Mouse (Mus musculus): ENCODE measurements around the gene Cryba1. TPM values are rescaled to one million over a fixed set of nuclear protein-coding genes. Genes with fewer than 3 reads are reported as not detected.
"Not testable (repeated sequence)": the region's sequence is repeated elsewhere in the genome, so short reads cannot be mapped to it uniquely, and the experiment has no call there.

The Cryba1 gene
- polyA plus RNA-seq, 1 experiment from 2014 or later, result 2.7 TPM

DNA sequence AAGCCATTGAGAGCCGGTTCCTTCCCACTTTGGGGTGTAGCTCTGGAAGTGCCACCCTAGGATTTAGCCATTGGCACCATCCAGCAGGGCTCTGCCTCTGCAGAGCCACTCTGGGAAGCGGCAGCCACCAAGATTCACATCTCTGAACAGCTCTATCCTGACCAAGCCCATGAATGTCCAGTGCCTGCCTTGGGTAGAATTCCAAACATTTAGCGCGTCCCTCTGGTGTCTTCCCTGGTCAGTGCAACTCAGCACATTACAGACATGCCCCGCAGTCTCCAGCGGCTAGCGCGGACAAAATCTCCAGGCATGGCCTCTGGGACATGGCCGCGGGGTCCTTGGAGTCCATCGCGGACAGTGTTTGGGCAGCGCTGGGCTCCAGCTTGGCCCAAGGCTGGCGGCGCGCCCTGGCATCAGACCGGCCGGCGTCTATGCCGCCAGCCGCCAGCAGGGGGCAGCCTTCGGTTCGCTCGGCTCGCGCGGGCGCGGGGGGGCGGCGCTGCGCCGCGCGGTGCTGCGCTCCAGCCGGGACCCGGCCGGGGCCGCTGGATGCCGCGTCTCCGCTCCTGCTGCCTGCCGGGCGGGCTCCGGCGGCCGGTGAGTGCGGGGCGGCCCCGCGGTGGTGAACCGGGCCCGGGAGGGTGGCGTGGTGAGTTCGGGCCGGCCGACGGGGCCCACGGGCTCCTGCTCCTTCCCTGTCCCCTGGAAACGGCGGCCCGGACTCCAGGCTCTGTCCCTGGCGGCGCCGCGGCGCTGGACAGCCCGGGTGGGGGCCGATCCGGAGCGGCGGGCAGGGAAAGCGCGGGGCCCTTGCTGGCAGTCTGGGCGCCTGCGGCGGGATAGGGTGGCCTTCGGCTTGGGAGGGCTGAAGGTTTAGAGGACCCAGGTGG lies 37.9 kb upstream of the Cryba1 start, which contains the start of gene Myo18a:
Gene Myo18a (plus strand): TSS at position 464 of the 890 bp plus-strand sequence.
- Histone ChIP-seq H3K4me3 (ENCODE audit: low read depth, low read length) (peak within 1 kb of the TSS; percentile 92), H3K27ac (ENCODE audit: low read depth, low read length) (peak within 1 kb of the TSS; percentile 93), H3K36me3 (ENCODE audit: control insufficient read depth, insufficient read depth, low read length) (no peaks in the 10 kb centered on the region), H3K4me2 (replicated peaks; ENCODE audit: low read depth, low read length) (peak within 1 kb of the TSS; percentile 89), H3K9me3 (ENCODE audit: control insufficient read depth, low read length) (no peaks in the 10 kb centered on the region), H3K9ac (ENCODE audit: low read depth, low read length) (peak within 1 kb of the TSS; percentile 99), H3K4me1 (replicated peaks; ENCODE audit: control insufficient read depth, insufficient read depth, low read length) (peaks cover 16% of the 10 kb centered on the region), H3K27me3 (ENCODE audit: control insufficient read depth, insufficient read depth, low read length) (no peaks in the 10 kb centered on the region; the same call in 1 of the 2 replicates)
- WGBS, result 3% methylated on average over 52 of the region's 79 CpGs
- DNase-seq (ENCODE audit: low spot score), result peak; percentile 97
- ATAC-seq (ENCODE audit: low FRiP score), result peak; percentile 85

DNA sequence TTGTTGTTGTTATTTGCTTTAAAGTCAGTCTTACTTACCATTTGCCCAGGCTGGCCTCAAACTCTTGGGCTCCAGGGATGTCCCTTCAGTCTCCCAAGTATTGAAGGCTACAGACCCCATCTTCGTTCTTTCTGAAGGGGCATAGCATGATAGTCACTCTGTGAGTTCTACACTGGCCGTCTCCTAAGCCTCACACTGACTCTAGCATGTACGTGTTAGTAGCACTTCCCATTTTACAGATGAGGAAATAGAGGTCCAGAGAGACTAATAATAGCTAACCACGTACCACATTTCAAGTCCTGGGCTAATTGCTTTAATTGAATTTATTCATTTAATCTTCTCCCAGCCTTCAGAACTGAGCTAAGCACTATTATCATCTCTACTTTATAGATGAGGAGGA lies 34.9 kb upstream of the Cryba1 start:
- peaks cover 5% of the 10 kb centered on the region; the same call in 1 of the 2 replicates for H3K4me1 ChIP-seq (replicated peaks; ENCODE audit: control insufficient read depth, insufficient read depth, low read length)
- H3K4me2 ChIP-seq (replicated peaks; ENCODE audit: low read depth, low read length), result no peak overlapping the region
- H3K4me3 ChIP-seq (ENCODE audit: low read depth, low read length), result no peak overlapping the region
- no peak for ATAC-seq (ENCODE audit: low FRiP score)
- no peak overlapping the region for H3K9ac ChIP-seq (ENCODE audit: low read depth, low read length)
- H3K27ac ChIP-seq (ENCODE audit: low read depth, low read length), result no peak overlapping the region
- H3K36me3 ChIP-seq (ENCODE audit: control insufficient read depth, insufficient read depth, low read length), result no peaks in the 10 kb centered on the region
- no peaks in the 10 kb centered on the region; the same call in 1 of the 2 replicates for H3K27me3 ChIP-seq (ENCODE audit: control insufficient read depth, insufficient read depth, low read length)
- 85% methylated on average over 4 of the region's 4 CpGs for WGBS
- no peak for DNase-seq (ENCODE audit: low spot score)
- H3K9me3 ChIP-seq (ENCODE audit: control insufficient read depth, low read length), result no peaks in the 10 kb centered on the region

DNA sequence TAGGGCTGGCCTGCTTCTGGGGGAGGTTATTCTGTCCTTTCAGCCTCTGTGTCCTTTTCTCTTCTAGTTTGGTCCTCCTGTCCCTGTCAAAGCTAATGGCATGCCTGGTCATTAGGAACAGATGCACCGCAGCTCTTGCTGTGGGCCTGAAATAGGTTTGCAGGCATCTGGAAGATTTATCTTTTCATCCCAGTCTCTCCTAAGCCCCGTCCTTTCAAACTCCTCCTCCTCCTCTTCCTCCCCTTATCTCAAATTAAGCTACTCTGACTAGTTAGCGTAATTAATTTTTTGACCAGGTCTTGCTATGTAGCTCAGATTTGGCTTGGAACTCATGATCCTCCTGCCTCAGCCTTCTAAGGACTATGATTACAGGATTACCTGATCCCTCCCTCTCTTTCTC lies 28.4 kb upstream of the Cryba1 start:
- no peaks in the 10 kb centered on the region for H3K27me3 ChIP-seq (ENCODE audit: control insufficient read depth, insufficient read depth, low read length)
- ATAC-seq (ENCODE audit: low FRiP score), result no peak
- H3K9ac ChIP-seq (ENCODE audit: low read depth, low read length), result no peak overlapping the region
- no peaks in the 10 kb centered on the region for H3K4me1 ChIP-seq (replicated peaks; ENCODE audit: control insufficient read depth, insufficient read depth, low read length)
- no peak overlapping the region for H3K4me2 ChIP-seq (replicated peaks; ENCODE audit: low read depth, low read length)
- H3K4me3 ChIP-seq (ENCODE audit: low read depth, low read length), result no peak overlapping the region
- H3K27ac ChIP-seq (ENCODE audit: low read depth, low read length), result no peak overlapping the region
- H3K36me3 ChIP-seq (ENCODE audit: control insufficient read depth, insufficient read depth, low read length), result no peaks in the 10 kb centered on the region
- no peaks in the 10 kb centered on the region for H3K9me3 ChIP-seq (ENCODE audit: control insufficient read depth, low read length)
- no peak for DNase-seq (ENCODE audit: low spot score)
- 81% methylated on average over 3 of the region's 3 CpGs for WGBS

DNA sequence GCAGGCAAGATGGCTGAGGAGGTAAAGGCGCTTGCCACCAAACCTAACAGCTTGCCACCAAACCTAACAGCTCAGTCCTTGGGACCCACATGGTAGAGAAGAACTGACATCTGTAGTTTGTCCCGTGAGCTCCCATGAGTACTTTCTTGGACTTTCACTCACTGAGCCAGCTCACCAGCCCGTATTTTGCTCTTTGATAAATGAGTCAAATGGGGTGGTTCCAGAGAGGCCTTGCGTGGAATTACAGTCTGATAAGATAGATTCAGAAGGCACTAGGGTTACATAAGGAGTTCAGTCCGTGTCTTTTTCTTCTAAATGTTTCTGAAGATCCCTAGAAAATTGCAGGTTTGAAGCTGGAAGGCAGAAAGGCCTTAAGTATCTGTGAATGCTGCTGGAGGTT lies 27.4 kb upstream of the Cryba1 start:
- Histone ChIP-seq H3K27ac (ENCODE audit: low read depth, low read length) (no peak overlapping the region), H3K9me3 (ENCODE audit: control insufficient read depth, low read length) (no peaks in the 10 kb centered on the region), H3K4me3 (ENCODE audit: low read depth, low read length) (no peak overlapping the region), H3K4me2 (replicated peaks; ENCODE audit: low read depth, low read length) (no peak overlapping the region), H3K36me3 (ENCODE audit: control insufficient read depth, insufficient read depth, low read length) (no peaks in the 10 kb centered on the region), H3K4me1 (replicated peaks; ENCODE audit: control insufficient read depth, insufficient read depth, low read length) (no peaks in the 10 kb centered on the region), H3K9ac (ENCODE audit: low read depth, low read length) (no peak overlapping the region), H3K27me3 (ENCODE audit: control insufficient read depth, insufficient read depth, low read length) (no peaks in the 10 kb centered on the region)
- 83% methylated on average over 5 of the region's 5 CpGs for WGBS
- DNase-seq (ENCODE audit: low spot score), result no peak
- ATAC-seq (ENCODE audit: low FRiP score), result no peak

DNA sequence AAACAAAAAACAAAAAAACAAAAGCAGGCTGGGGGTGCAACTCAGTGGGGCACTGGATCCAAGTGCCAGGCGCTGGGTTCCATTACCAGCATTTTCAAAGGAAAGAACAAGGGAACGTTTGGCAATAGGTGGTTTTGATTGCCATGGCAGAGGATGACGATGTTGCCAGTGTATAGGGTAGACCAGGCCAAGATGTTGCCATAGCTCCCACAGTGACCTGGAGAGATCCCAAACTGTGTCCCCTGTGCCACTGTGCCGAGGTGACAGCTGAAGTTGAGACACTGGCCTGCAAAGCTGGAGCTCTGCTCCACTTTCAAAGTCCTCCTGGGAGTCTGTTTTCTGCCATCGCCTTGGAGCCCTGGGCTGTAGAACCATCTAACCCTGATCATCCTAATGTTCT lies 23.9 kb upstream of the Cryba1 start:
- Histone ChIP-seq H3K4me1 (replicated peaks; ENCODE audit: control insufficient read depth, insufficient read depth, low read length) (no peaks in the 10 kb centered on the region), H3K27me3 (ENCODE audit: control insufficient read depth, insufficient read depth, low read length) (no peaks in the 10 kb centered on the region), H3K27ac (ENCODE audit: low read depth, low read length) (no peak overlapping the region), H3K9me3 (ENCODE audit: control insufficient read depth, low read length) (no peaks in the 10 kb centered on the region), H3K4me2 (replicated peaks; ENCODE audit: low read depth, low read length) (no peak overlapping the region), H3K9ac (ENCODE audit: low read depth, low read length) (no peak overlapping the region), H3K4me3 (ENCODE audit: low read depth, low read length) (no peak overlapping the region), H3K36me3 (ENCODE audit: control insufficient read depth, insufficient read depth, low read length) (no peaks in the 10 kb centered on the region)
- ATAC-seq (ENCODE audit: low FRiP score) (no peak), DNase-seq (ENCODE audit: low spot score) (no peak)
- 88% methylated on average over 5 of the region's 5 CpGs for WGBS

DNA sequence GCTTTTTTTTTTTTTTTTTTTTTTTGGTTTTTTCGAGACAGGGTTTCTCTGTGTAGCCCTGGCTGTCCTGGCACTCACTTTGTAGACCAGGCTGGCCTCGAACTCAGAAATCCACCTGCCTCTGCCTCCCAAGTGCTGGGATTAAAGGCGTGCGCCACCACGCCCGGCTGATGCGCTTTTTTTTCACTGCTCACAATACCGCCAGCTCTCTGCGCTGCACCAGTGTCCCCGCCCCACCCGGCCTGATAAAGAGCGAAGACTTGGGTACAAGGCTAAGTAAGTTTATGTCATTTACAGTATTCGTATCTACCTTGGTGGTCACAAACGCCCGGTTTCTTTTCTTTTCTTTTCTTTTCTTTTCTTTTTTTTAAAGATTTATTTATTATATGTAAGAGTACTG lies 22.0 kb upstream of the Cryba1 start:
- not testable (repeated sequence) for H3K4me3 ChIP-seq (ENCODE audit: low read depth, low read length); ATAC-seq (ENCODE audit: low FRiP score); H3K27me3 ChIP-seq (ENCODE audit: control insufficient read depth, insufficient read depth, low read length); DNase-seq (ENCODE audit: low spot score); H3K9ac ChIP-seq (ENCODE audit: low read depth, low read length); H3K36me3 ChIP-seq (ENCODE audit: control insufficient read depth, insufficient read depth, low read length); H3K9me3 ChIP-seq (ENCODE audit: control insufficient read depth, low read length); H3K4me2 ChIP-seq (replicated peaks; ENCODE audit: low read depth, low read length); H3K27ac ChIP-seq (ENCODE audit: low read depth, low read length); H3K4me1 ChIP-seq (replicated peaks; ENCODE audit: control insufficient read depth, insufficient read depth, low read length)
- 98% methylated on average over 13 of the region's 15 CpGs for WGBS

DNA sequence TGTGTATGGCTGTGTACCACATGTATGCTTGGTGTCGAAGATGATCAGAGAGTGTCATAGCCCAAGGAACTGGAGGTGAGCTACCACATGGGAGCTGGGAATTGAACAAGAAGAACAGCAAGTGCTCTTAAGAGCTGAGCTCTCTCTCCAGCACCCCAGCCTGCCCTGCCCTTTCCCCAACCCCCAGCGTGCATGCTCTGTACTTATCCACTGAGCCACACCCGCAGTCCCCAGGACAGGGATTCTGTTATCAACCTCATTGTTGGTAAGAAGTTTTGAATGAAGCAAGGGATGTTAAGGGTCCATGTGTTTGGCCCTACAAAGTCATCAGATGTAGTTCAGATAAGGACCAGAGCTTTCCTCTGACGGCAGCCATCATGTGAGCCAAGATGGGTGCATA lies 21.6 kb upstream of the Cryba1 start:
- 84% methylated on average over 4 of the region's 4 CpGs for WGBS
- H3K27ac ChIP-seq (ENCODE audit: low read depth, low read length), result no peak overlapping the region
- no peak overlapping the region for H3K4me2 ChIP-seq (replicated peaks; ENCODE audit: low read depth, low read length)
- H3K27me3 ChIP-seq (ENCODE audit: control insufficient read depth, insufficient read depth, low read length), result no peaks in the 10 kb centered on the region
- DNase-seq (ENCODE audit: low spot score) (no peak), ATAC-seq (ENCODE audit: low FRiP score) (no peak)
- H3K4me3 ChIP-seq (ENCODE audit: low read depth, low read length), result no peak overlapping the region
- no peaks in the 10 kb centered on the region for H3K9me3 ChIP-seq (ENCODE audit: control insufficient read depth, low read length)
- H3K9ac ChIP-seq (ENCODE audit: low read depth, low read length), result no peak overlapping the region
- no peaks in the 10 kb centered on the region for H3K4me1 ChIP-seq (replicated peaks; ENCODE audit: control insufficient read depth, insufficient read depth, low read length)
- H3K36me3 ChIP-seq (ENCODE audit: control insufficient read depth, insufficient read depth, low read length), result no peaks in the 10 kb centered on the region

DNA sequence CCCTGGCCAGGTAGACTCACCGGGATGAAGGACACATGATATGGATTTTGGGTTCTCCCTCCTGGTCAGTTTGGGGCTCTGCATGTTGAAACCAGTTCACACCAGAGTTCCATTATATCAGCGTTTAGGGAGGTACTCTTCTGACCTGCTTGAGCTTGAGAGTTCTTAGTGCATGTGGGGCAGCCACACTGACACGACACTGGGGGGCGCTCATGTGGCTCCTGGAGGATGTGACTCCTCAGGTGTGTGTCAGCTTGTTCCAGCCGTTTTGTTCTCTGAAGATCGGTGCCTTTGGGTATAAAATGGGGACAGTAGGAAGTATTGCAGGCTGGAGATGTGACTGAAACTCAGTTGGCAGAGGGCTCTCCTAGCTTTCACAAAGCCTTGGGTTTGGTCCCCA lies 18.9 kb upstream of the Cryba1 start:
- Histone ChIP-seq H3K9me3 (ENCODE audit: control insufficient read depth, low read length) (no peaks in the 10 kb centered on the region), H3K36me3 (ENCODE audit: control insufficient read depth, insufficient read depth, low read length) (no peaks in the 10 kb centered on the region), H3K9ac (ENCODE audit: low read depth, low read length) (no peak overlapping the region), H3K27me3 (ENCODE audit: control insufficient read depth, insufficient read depth, low read length) (no peaks in the 10 kb centered on the region), H3K4me2 (replicated peaks; ENCODE audit: low read depth, low read length) (no peak overlapping the region), H3K27ac (ENCODE audit: low read depth, low read length) (no peak overlapping the region), H3K4me1 (replicated peaks; ENCODE audit: control insufficient read depth, insufficient read depth, low read length) (no peaks in the 10 kb centered on the region), H3K4me3 (ENCODE audit: low read depth, low read length) (no peak overlapping the region)
- 34% methylated on average over 6 of the region's 6 CpGs for WGBS
- ATAC-seq (ENCODE audit: low FRiP score) (no peak), DNase-seq (ENCODE audit: low spot score) (no peak)

DNA sequence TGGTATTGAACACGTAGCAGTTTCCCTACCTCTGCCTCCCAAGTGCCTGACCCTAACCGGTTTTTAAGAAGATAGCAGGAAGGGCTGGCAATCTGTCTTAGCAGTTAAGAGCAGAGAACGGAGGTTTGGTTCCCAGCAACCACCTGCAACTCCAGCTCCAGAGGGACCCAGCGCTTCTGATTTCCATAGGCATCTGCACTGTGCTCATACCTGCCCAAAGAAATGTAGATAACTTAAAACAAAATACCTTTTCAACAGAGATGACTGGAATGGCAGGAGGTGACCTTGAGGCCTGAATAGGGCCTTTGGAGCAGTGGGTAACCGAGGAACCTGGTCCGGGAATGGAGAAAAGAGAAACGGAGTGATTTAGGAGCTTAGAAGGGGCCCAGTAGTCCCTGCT lies 13.5 kb upstream of the Cryba1 start:
- Histone ChIP-seq H3K9me3 (ENCODE audit: control insufficient read depth, low read length) (no peaks in the 10 kb centered on the region), H3K9ac (ENCODE audit: low read depth, low read length) (no peak overlapping the region), H3K27me3 (ENCODE audit: control insufficient read depth, insufficient read depth, low read length) (no peaks in the 10 kb centered on the region), H3K4me3 (ENCODE audit: low read depth, low read length) (no peak overlapping the region), H3K36me3 (ENCODE audit: control insufficient read depth, insufficient read depth, low read length) (no peaks in the 10 kb centered on the region), H3K27ac (ENCODE audit: low read depth, low read length) (no peak overlapping the region), H3K4me1 (replicated peaks; ENCODE audit: control insufficient read depth, insufficient read depth, low read length) (no peaks in the 10 kb centered on the region), H3K4me2 (replicated peaks; ENCODE audit: low read depth, low read length) (no peak overlapping the region)
- ATAC-seq (ENCODE audit: low FRiP score), result no peak
- WGBS, result 55% methylated on average over 7 of the region's 7 CpGs
- no peak for DNase-seq (ENCODE audit: low spot score)
